Mouse (Mus musculus): Measurements from ENCODE around the gene Meis1. TPM values are rescaled to one million over a fixed set of nuclear protein-coding genes. Genes with fewer than 3 reads are reported as not detected.

Gene Meis1
- 10.4 and 11.0 TPM in 2 replicates for polyA plus RNA-seq (2012; rRNA removed)

GRCm38 (mm10) chr11:19018489-19019203 is at the start of gene Meis1:
Gene Meis1 (minus strand): TSS chr11:19018985.

All from stomach, adult 2 months (tissue).